In the genomic region with DNA sequence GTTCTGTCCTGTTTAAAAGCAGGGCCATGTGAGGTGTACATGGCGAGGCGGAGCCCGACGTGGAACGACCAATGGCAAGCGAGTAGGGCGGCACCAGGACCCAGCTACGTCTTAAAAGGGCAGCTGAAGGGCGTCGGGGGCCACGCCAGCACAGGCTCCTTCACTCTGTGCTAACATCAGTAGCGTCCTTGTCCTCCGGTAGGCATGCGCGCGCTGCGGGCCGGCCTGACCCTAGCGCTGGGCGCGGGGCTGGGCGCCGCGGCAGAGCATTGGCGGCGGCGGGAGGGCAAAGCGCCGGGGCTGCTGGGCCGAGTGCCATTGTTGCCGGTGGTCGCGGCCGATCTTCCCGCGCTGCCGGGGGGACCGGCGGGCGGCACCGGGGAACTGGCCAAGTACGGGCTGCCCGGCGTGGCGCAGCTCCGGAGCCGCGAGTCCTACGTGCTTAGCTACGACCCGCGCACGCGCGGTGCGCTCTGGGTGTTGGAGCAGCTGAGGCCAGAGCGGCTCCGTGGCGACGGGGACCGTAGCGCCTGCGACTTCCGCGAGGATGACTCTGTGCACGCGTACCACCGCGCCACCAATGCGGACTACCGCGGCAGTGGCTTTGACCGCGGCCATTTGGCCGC, we compare ENCODE assay signal across 8 mouse cellular contexts. TPM values are rescaled to one million over a fixed set of nuclear protein-coding genes. Genes with fewer than 3 reads are reported as not detected.
DNase-seq lines count a peak whose midpoint lies in the region; ATAC-seq and TF ChIP-seq lines count a peak whose summit lies in the region.

A gene (plus strand): TSS at position 123 of the 626 bp plus-strand sequence.

- peak within 1 kb of the TSS; percentile 76 for H3K4me2 ChIP-seq in forebrain, embryonic 16.5 days (ENCODE audit: low read length)
- peak within 1 kb of the TSS; percentile 89 for H3K4me2 ChIP-seq in neural tube, embryonic 14.5 days (ENCODE audit: low read depth, low read length)

- intact Hi-C loops in heart, postnatal 25 days (cut with DNase I) = loop anchor here (5.0 kb wide), 1 partner anchor 101 kb away; no protein-coding TSS in a partner anchor

- TF ChIP-seq CTCF in testis, adult 2 months (IDR thresholded peaks at IDR 0.05; ENCODE audit: control insufficient read depth, insufficient read depth, insufficient replicate concordance, low read depth, low read length) = no peak

- H3K9ac ChIP-seq in ES-E14 (ENCODE audit: insufficient read depth, low read depth, low read length, poor library complexity, severe bottlenecking) = peak within 1 kb of the TSS; percentile 79
- peak within 1 kb of the TSS; percentile 72 for H3K9ac ChIP-seq in forebrain, embryonic 16.5 days (replicated peaks; ENCODE audit: low read depth, low read length)
- H3K9ac ChIP-seq in neural tube, embryonic 14.5 days (replicated peaks; ENCODE audit: low read depth, low read length) = peak within 1 kb of the TSS; percentile 80

- peak within 1 kb of the TSS; percentile 75 to 78 for H3K4me3 ChIP-seq in ES-E14 (ENCODE audit: insufficient read depth in 1 of 2, low read depth in 1 of 2, low read length in 2 of 2, poor library complexity in 1 of 2, severe bottlenecking in 1 of 2)
- peak within 1 kb of the TSS; percentile 79 for H3K4me3 ChIP-seq in forebrain, embryonic 16.5 days (replicated peaks; ENCODE audit: low read length)
- H3K4me3 ChIP-seq in neural tube, embryonic 14.5 days (ENCODE audit: low read depth, low read length) = peak within 1 kb of the TSS; percentile 57
- peak within 1 kb of the TSS; percentile 73 for H3K4me3 ChIP-seq in testis, adult 2 months (ENCODE audit: control insufficient read depth, low read depth, low read length)

- no peak within 1 kb of the TSS for H3K27ac ChIP-seq in ES-E14 (ENCODE audit: insufficient read depth, low read depth, low read length, poor library complexity, severe bottlenecking)
- H3K27ac ChIP-seq in forebrain, embryonic 16.5 days (ENCODE audit: low read length) = peak within 1 kb of the TSS; percentile 89
- H3K27ac ChIP-seq in neural tube, embryonic 14.5 days (ENCODE audit: low read depth, low read length) = peak within 1 kb of the TSS; percentile 94
- peak within 1 kb of the TSS; percentile 37 for H3K27ac ChIP-seq in testis, adult 2 months (ENCODE audit: control insufficient read depth, insufficient read depth, low read depth, low read length)

- H3K27me3 ChIP-seq in forebrain, embryonic 16.5 days (replicated peaks; ENCODE audit: control insufficient read depth, insufficient read depth, low read length) = no peaks in the 10 kb centered on the region
- H3K27me3 ChIP-seq in neural tube, embryonic 14.5 days (ENCODE audit: control insufficient read depth, insufficient read depth, low read length) = no peaks in the 10 kb centered on the region
- no peaks in the 10 kb centered on the region for H3K27me3 ChIP-seq in testis, adult 2 months (ENCODE audit: control insufficient read depth, insufficient read depth, low read length)

- peaks cover 38% of the 10 kb centered on the region for H3K36me3 ChIP-seq in ES-E14 (ENCODE audit: control insufficient read depth, insufficient read depth, low read length, poor library complexity, severe bottlenecking)
- peaks cover 15% of the 10 kb centered on the region for H3K36me3 ChIP-seq in forebrain, embryonic 16.5 days (ENCODE audit: control insufficient read depth, insufficient read depth)
- peaks cover 18% of the 10 kb centered on the region for H3K36me3 ChIP-seq in neural tube, embryonic 14.5 days (ENCODE audit: control insufficient read depth, insufficient read depth, low read length)
- H3K36me3 ChIP-seq in testis, adult 2 months (ENCODE audit: control insufficient read depth, insufficient read depth, low read length) = peaks cover 2% of the 10 kb centered on the region

- WGBS in forebrain, embryonic 16.5 days = under 1% methylated on average over 75 of the region's 75 CpGs
- WGBS in neural tube, embryonic 14.5 days = under 1% methylated on average over 73 of the region's 75 CpGs

- H3K9me3 ChIP-seq in ES-E14 (ENCODE audit: control insufficient read depth, insufficient read depth, low read depth, low read length) = no peaks in the 10 kb centered on the region
- peaks cover 6% of the 10 kb centered on the region; the same call in 1 of the 2 replicates for H3K9me3 ChIP-seq in forebrain, embryonic 16.5 days (ENCODE audit: control insufficient read depth, low read length)
- H3K9me3 ChIP-seq in neural tube, embryonic 14.5 days (ENCODE audit: control insufficient read depth, low read length) = no peaks in the 10 kb centered on the region

- H3K4me1 ChIP-seq in ES-E14 (ENCODE audit: control insufficient read depth in 2 of 2, insufficient read depth in 2 of 2, low read length in 2 of 2, poor library complexity in 1 of 2) = no peaks in the 10 kb centered on the region; a peak in 1 of 4 replicates
- H3K4me1 ChIP-seq in forebrain, embryonic 16.5 days (replicated peaks; ENCODE audit: control insufficient read depth, insufficient read depth, low read length) = peaks cover 10% of the 10 kb centered on the region
- H3K4me1 ChIP-seq in neural tube, embryonic 14.5 days (ENCODE audit: control insufficient read depth, insufficient read depth, low read length) = no peaks in the 10 kb centered on the region
- H3K4me1 ChIP-seq in testis, adult 2 months (ENCODE audit: control insufficient read depth, insufficient read depth, low read length) = peaks cover 18% of the 10 kb centered on the region

- TF ChIP-seq POLR2A in testis, adult 2 months (IDR thresholded peaks at IDR 0.05; ENCODE audit: control insufficient read depth, low read depth, low read length) = peak; percentile 71

- peak; percentile 97 for ATAC-seq in forebrain, embryonic 16.5 days
- ATAC-seq in neural tube, embryonic 14.5 days (ENCODE audit: low read depth) = peak; percentile 98

- peak; percentile 66 for DNase-seq in ES-E14 (ENCODE audit: low read depth, low spot score)
- DNase-seq in cerebellum, adult 11-12 months = peak; percentile 95
- peak; percentile 85 for DNase-seq in heart, postnatal 25 days (ENCODE audit: low spot score)
- DNase-seq in layer of hippocampus, adult 18-20 months (ENCODE audit: low spot score in 2 of 2) = peak; percentile 79 to 92
- DNase-seq in lung, adult 18-20 months = peak; percentile 92 to 93

- in situ Hi-C loops in ES-E14 (cut with MboI; ENCODE audit: low sequenced_read_pairs in 2 of 2, unreplicated experiment in 2 of 2) = no loop called here

TF ChIP-seq in ES-E14, 5 proteins besides CTCF, POLR2A, EP300 and RAD21:
- TF ChIP-seq CHD2 (IDR thresholded peaks at IDR 0.05; ENCODE audit: low read depth, low read length) (no peak), HCFC1 (IDR thresholded peaks at IDR 0.05; ENCODE audit: borderline replicate concordance, insufficient read depth, low read length) (peak; percentile 14; the same call in 1 of the 2 replicates), MAFK (IDR thresholded peaks at IDR 0.05; ENCODE audit: insufficient read depth, low read depth, low read length) (no peak)

RNA-seq across cellular contexts. Expression of the gene that starts here (rescaled TPM):
- total RNA-seq in ES-E14 (2012; rRNA removed) = 18.9 and 19.0 TPM in 2 replicates
- 10.7 and 13.3 TPM in 2 replicates for polyA plus RNA-seq in forebrain, embryonic 16.5 days (2015; fragmentation: Nextera tagmentation; extraction: Ambion mirVana)
- 100 to 1,000 TPM in 1 of 2 experiments, 10 to 100 TPM in 1; 93.8 to 100 TPM for total RNA-seq in heart, postnatal 25 days (2021)
- total RNA-seq in layer of hippocampus, adult 18-20 months (2021) = 10 to 100 TPM; 20.7 to 24.9 TPM
- 27.1 and 30.4 TPM in 2 replicates for polyA plus RNA-seq in neural tube, embryonic 14.5 days (2014; fragmentation: Nextera tagmentation; extraction: Ambion mirVana)
- 2.4 and 2.9 TPM in 2 replicates for polyA plus RNA-seq in testis, adult 2 months (2012; rRNA removed)
